Mouse (Mus musculus) kidney, adult 2 months (tissue): ENCODE results near the gene Reln. TPM values are rescaled to one million over a fixed set of nuclear protein-coding genes. Genes with fewer than 3 reads are reported as not detected.

Source experiments
- DNase-seq: peaks from one replicate; pipeline ENCODE4 v3.0.0; 2021
- H3K27ac ChIP-seq: fragments of 200-500 bp; 2 replicates; pipeline ENCODE4 v1.5.1; 2012; ENCODE audit warnings: low read depth, low read length, control low read depth, inconsistent platforms; ENCODE audit not compliant: insufficient read depth
- H3K27me3 ChIP-seq: fragments of 200-500 bp; replicated peaks from 2 replicates; pipeline ENCODE4 v1.6.1; 2012; ENCODE audit warnings: mild to moderate bottlenecking, moderate library complexity, low read length, inconsistent platforms; ENCODE audit not compliant: control insufficient read depth, insufficient read depth
- H3K36me3 ChIP-seq: fragments of 200-500 bp; 2 replicates; pipeline ENCODE4 v1.6.1; 2012; ENCODE audit warnings: mild to moderate bottlenecking, moderate library complexity, low read length, inconsistent platforms; ENCODE audit not compliant: control insufficient read depth, insufficient read depth
- H3K4me1 ChIP-seq: fragments of 200-500 bp; 2 replicates; pipeline ENCODE4 v1.6.1; 2011; ENCODE audit warnings: low read length; ENCODE audit not compliant: control insufficient read depth, insufficient read depth
- H3K4me3 ChIP-seq: fragments of 200-500 bp; 2 replicates; pipeline ENCODE4 v1.5.1; 2011; ENCODE audit warnings: mild to moderate bottlenecking, low read depth, low read length, control low read depth; ENCODE audit not compliant: insufficient read depth
- CTCF ChIP-seq: fragments of 200-500 bp; conservative IDR thresholded peaks from 2 replicates; pipeline ENCODE4 v1.5.1; 2011; ENCODE audit warnings: low read depth, mild to moderate bottlenecking, control low read depth, low read length, moderate library complexity, mixed read lengths; ENCODE audit not compliant: insufficient read depth, insufficient read length
- POLR2A ChIP-seq: fragments of 200-500 bp; IDR thresholded peaks from one replicate; pipeline ENCODE4 v1.6.1; 2011; ENCODE audit warnings: low read depth, low read length, control low read depth
- WGBS: fragments of 180-500 bp; shearing (Covaris S2); methylation state at CpG from one replicate; pipeline ENCODE4 v1.1.7; 2018; 5-methylcytosine and 5-hydroxymethylcytosine counted together
- polyA plus RNA-seq: library from polyadenylated mRNA; depleted of rRNA; stranded (reverse); fragments of >200 nt; gene quantifications from 2 replicates; pipeline ENCODE4 v1.2.3, GENCODE M21; 2012

Reln gene
- polyA plus RNA-seq, 1 experiment, result 3.4 TPM

DNA sequence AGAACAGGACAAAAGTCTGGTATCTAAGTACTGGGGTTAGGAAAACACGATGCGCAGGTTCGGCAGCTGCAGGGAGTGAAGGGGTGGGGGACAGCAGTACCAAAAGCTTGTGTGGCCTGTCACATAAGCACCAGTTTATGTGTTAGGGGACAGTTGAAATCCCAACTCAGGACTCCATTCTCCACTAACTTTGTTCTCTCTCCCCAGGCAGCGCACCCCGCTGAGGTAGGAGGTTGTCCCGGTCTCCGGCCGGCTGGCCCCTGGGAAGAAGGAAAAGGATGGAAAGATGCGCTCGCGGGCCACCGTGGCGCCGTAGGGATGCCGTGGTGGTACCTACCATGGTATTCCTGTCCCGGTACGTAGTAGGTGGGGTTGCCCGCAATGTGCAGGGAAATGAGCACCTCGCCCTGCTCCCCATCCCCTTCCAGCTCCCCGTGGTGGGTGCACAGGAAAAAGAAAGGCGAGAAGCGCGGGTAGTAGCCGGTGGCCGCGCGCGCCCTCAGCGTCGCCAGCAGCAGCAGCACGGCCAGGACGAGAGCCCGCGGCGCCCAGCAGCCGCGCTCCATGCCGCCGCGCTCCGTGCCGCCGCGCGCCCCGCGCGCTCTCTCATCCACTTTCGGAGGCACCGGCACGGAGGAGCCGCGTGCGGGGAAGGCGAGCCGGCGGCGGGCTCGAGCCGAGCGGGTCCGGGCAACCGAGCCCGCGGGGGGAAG is 503 bp downstream of the Reln start:
- peak; percentile 14 for DNase-seq
- Histone ChIP-seq H3K27ac (no peak overlapping the region), H3K27me3 (no peaks in the 10 kb centered on the region), H3K36me3 (no peaks in the 10 kb centered on the region), H3K4me1 (no peaks in the 10 kb centered on the region), H3K4me3 (peak overlapping the region; percentile 35)
- WGBS, result 1% methylated on average over 65 of the region's 65 CpGs
- TF ChIP-seq CTCF (no peak), POLR2A (no peak)

DNA sequence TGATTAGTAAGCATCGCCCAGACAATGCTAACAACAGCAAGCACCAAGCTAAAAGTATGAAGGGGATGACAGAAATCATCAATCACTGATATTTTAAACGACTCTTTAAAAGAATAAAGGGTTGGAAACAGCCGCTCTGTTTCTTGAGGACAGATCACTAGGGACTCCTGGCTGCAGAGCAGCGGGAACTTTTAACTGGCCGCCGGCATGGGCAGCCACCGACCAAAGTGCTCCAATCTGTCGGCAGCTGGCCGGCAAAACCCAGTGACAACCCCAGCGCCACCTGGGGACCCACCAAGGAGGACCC is 1.0 kb downstream of the Reln start:
- Histone ChIP-seq H3K27ac (no peak overlapping the region), H3K27me3 (no peaks in the 10 kb centered on the region), H3K36me3 (no peaks in the 10 kb centered on the region), H3K4me1 (no peaks in the 10 kb centered on the region), H3K4me3 (no peak overlapping the region)
- TF ChIP-seq CTCF (no peak), POLR2A (no peak)
- no peak for DNase-seq
- 3% methylated on average over 10 of the region's 10 CpGs for WGBS

DNA sequence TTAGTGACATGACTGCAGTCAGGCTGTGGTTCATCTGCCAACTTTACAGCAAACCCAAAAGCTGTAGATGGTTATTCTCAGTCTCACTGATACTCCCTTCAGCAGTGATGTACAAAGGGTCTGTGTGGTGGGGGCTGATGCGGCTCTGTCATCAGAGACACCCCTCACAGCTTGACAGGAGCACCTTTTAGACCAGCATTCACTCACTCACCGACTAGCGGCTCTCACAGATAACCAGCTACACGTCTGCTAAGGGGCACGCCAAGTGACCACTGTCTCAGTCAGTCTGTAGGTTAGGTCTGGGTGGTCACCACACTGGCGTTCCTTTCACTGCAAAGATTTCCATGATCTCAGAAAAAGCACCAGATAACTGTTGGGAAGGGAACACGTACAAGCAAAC is 2.0 kb downstream of the Reln start:
- Histone ChIP-seq H3K27me3 (no peaks in the 10 kb centered on the region), H3K4me3 (no peak overlapping the region), H3K36me3 (no peaks in the 10 kb centered on the region), H3K27ac (no peak overlapping the region), H3K4me1 (no peaks in the 10 kb centered on the region)
- DNase-seq, result no peak
- TF ChIP-seq CTCF (no peak), POLR2A (no peak)
- 79% methylated on average over 7 of the region's 7 CpGs for WGBS

DNA sequence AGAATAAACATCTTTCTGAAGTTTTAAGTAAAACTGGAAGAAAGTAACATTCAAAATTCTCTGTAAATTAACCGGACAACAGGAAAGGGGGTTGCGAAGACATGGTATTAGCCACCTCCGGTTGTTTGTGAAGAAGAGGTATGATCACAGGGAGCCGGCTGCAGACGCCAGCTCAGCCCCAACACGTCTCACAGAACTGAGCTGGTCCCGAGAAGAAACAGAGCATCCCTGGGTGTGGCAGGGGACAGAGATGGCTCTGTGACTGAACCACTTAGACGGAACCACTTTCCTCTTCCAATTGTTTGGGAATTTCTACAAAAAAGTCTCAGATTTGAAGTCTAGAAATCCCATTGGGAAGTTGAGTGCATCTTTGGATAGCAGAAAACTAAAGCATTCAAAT is 3.5 kb downstream of the Reln start:
- Histone ChIP-seq H3K27me3 (no peaks in the 10 kb centered on the region), H3K4me1 (no peaks in the 10 kb centered on the region), H3K27ac (no peak overlapping the region), H3K4me3 (no peak overlapping the region), H3K36me3 (no peaks in the 10 kb centered on the region)
- TF ChIP-seq POLR2A, result no peak
- TF ChIP-seq CTCF, result no peak
- no peak for DNase-seq
- WGBS, result 88% methylated on average over 8 of the region's 8 CpGs

DNA sequence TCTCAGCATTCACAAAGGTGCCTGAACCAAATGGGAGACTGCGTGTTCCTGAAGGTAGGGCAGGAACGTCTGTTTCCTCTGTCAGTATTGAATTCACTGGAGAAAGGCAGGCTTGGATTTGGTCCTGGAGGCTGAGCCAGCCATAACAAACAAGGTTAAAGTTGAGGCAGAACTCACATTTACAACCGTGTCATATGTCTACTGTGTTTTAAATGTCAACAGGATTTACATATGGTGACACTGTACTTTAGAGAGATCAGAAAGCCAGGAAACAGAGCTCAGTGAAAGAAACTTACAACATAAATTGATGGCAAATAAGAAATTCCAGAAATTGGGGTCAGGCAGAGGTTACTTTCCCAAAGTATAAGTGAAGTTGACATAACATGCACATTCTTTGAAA is 9.1 kb downstream of the Reln start:
- Histone ChIP-seq H3K36me3 (no peaks in the 10 kb centered on the region), H3K27ac (no peak overlapping the region), H3K4me3 (no peak overlapping the region), H3K27me3 (no peaks in the 10 kb centered on the region), H3K4me1 (no peaks in the 10 kb centered on the region)
- WGBS, result 23% methylated on average over 3 of the region's 3 CpGs
- no peak for DNase-seq
- TF ChIP-seq CTCF (no peak), POLR2A (no peak)

DNA sequence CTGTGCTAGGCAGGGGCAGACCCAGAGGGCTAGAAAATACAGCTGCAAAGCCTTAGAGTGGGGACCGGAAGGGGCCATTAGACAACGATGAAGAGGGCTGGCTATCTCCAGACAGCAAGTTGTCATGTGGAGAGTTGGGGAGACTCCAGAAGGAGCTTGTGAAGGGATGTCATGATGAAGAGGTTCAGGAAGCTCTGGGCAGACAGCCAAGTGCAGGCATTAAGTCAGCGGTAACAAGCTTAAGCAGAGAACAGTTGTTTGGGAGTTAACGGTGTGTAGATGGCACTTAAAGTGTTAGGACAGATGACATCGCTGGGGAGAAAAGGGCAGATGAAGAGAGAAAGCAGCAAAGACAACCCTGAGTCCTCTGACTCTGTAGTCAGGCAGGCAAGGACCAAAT is 13.7 kb downstream of the Reln start:
- H3K27me3 ChIP-seq, result no peaks in the 10 kb centered on the region
- no peak for DNase-seq
- H3K4me1 ChIP-seq, result no peaks in the 10 kb centered on the region
- TF ChIP-seq CTCF (no peak), POLR2A (no peak)
- H3K27ac ChIP-seq, result no peak overlapping the region
- H3K4me3 ChIP-seq, result no peak overlapping the region
- no peaks in the 10 kb centered on the region for H3K36me3 ChIP-seq
- 25% methylated on average over 5 of the region's 5 CpGs for WGBS

DNA sequence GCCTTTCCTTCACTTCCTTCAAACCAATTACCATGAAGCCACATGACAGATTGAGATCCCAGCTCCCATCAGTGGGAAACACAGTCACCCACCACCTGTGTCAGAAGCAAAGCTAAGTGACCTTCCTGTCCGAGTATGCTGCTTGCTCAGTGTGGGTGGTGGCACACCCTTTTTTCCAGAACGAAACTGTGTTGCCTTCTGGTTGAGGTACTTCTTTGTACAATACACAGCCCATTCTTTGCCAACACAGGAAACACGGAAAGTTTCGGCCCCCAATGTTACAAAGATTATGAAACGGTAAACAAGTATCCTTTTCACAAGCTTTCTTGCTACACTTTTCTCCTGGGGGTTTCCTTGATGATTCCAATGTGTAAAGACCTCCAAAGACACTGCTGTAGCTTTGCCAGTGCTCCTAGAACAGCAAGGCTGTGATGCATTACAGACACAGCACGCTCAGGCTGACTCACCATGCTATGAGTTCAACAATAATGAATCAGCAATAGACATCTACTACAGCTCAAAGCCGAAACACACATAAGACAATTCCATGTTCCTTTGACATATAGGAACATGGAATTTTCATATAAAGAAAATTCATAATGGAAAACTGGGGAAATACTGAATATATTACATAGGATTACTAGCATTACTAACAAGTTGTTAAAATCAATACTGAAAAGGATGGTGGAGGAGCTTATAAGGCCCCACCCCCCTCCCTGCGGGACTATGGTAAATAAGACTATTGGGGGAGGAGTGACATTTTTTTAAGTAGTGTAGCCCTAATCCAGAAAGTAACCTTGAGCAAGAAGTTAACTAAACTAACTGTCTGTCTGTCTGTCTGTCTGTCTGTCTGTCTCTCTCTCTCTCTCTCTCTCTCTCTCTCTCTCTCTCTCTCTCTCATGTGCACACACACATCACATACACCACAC is 15.8 kb downstream of the Reln start:
- DNase-seq, result no peak
- H3K4me3 ChIP-seq, result no peak overlapping the region
- TF ChIP-seq CTCF, result no peak
- TF ChIP-seq POLR2A, result no peak
- no peak overlapping the region for H3K27ac ChIP-seq
- 79% methylated on average over 8 of the region's 8 CpGs for WGBS
- no peaks in the 10 kb centered on the region for H3K36me3 ChIP-seq
- no peaks in the 10 kb centered on the region for H3K4me1 ChIP-seq
- no peaks in the 10 kb centered on the region for H3K27me3 ChIP-seq
